Mouse (Mus musculus): Measurements from ENCODE around the gene Kcnk5.

DNA sequence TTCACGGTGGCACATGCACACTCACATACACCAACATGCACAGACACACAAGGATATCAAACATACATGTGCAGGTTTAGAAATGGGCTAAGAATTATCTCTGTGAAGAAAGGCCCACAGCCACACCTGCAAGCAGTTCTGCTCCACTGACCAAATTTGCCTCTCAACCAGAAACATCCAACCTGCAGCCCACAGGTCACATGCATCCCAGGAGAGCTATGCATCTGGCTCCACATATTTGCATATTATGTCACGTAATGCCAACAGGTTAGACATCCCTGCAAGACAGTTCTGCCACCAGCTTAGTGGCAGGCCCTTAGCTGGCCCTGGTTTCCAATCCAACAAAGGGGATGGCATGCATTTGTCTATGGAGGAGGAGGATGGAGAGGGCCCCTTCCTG lies 13.6 kb downstream of the Kcnk5 start:
- TF ChIP-seq CTCF (IDR thresholded peaks at IDR 0.05; ENCODE audit: insufficient read depth, low read length), result no peak
- TF ChIP-seq POLR2A (IDR thresholded peaks at IDR 0.05; ENCODE audit: borderline replicate concordance, extremely low read depth, low read depth, low read length), result no peak
